Mouse (Mus musculus): ENCODE data around the gene Phldb2.

Phldb2 gene

GRCm38 (mm10) chr16:45795188-45795693 lies 158.2 kb downstream of the Phldb2 start:
- peak; percentile 87 for ATAC-seq (ENCODE audit: low TSS enrichment)

GRCm38 (mm10) chr16:45792781-45793180 lies 160.6 kb downstream of the Phldb2 start:
- ATAC-seq (ENCODE audit: low TSS enrichment): no peak

- ATAC-seq (ENCODE audit: low TSS enrichment): no peak
Observed at GRCm38 (mm10) chr16:45791286-45791685, 162.1 kb downstream of the Phldb2 start.

GRCm38 (mm10) chr16:45789311-45789710 lies 164.1 kb downstream of the Phldb2 start:
- ATAC-seq (ENCODE audit: low TSS enrichment): no peak

- no peak for ATAC-seq (ENCODE audit: low TSS enrichment)
Observed at GRCm38 (mm10) chr16:45787650-45788049, 165.7 kb downstream of the Phldb2 start.

- peak; percentile 94 for ATAC-seq (ENCODE audit: low TSS enrichment)
Observed at GRCm38 (mm10) chr16:45786639-45787038, 166.8 kb downstream of the Phldb2 start.

GRCm38 (mm10) chr16:45780001-45780400 lies 173.4 kb downstream of the Phldb2 start:
- ATAC-seq (ENCODE audit: low TSS enrichment): no peak

- ATAC-seq (ENCODE audit: low TSS enrichment): no peak
Observed at GRCm38 (mm10) chr16:45774813-45775212, 178.6 kb downstream of the Phldb2 start.

GRCm38 (mm10) chr16:45770914-45771313 lies 182.5 kb downstream of the Phldb2 start:
- no peak for ATAC-seq (ENCODE audit: low TSS enrichment)

- ATAC-seq (ENCODE audit: low TSS enrichment): peak; percentile 50; the same call in 1 of the 2 replicates
Observed at GRCm38 (mm10) chr16:45767853-45768640, 185.4 kb downstream of the Phldb2 start.

GRCm38 (mm10) chr16:45767434-45767833 lies 186.0 kb downstream of the Phldb2 start:
- no peak for ATAC-seq (ENCODE audit: low TSS enrichment)

- no peak for ATAC-seq (ENCODE audit: low TSS enrichment)
Observed at GRCm38 (mm10) chr16:45765801-45766494, 187.4 kb downstream of the Phldb2 start.

- ATAC-seq (ENCODE audit: low TSS enrichment): no peak
Observed at GRCm38 (mm10) chr16:45765102-45765501, 188.3 kb downstream of the Phldb2 start.

GRCm38 (mm10) chr16:45762859-45763505 lies 190.4 kb downstream of the Phldb2 start:
- no peak for ATAC-seq (ENCODE audit: low TSS enrichment)

- no peak for ATAC-seq (ENCODE audit: low TSS enrichment)
Observed at GRCm38 (mm10) chr16:45761425-45761824, 192.0 kb downstream of the Phldb2 start.

- ATAC-seq (ENCODE audit: low TSS enrichment): no peak
Observed at GRCm38 (mm10) chr16:45758726-45759269, 194.6 kb downstream of the Phldb2 start.

- no peak for ATAC-seq (ENCODE audit: low TSS enrichment)
Observed at GRCm38 (mm10) chr16:45757421-45758078, 195.8 kb downstream of the Phldb2 start.

- ATAC-seq (ENCODE audit: low TSS enrichment): peak; percentile 95
Observed at GRCm38 (mm10) chr16:45756855-45757254, 196.5 kb downstream of the Phldb2 start.

GRCm38 (mm10) chr16:45743591-45744144 lies 209.7 kb downstream of the Phldb2 start:
- no peak for ATAC-seq (ENCODE audit: low TSS enrichment)

GRCm38 (mm10) chr16:45742615-45743476 lies 210.6 kb downstream of the Phldb2 start, which contains the start of gene Abhd10:
TSS of gene Abhd10 (minus strand) at chr16:45742955.
- peak; percentile 97 for ATAC-seq (ENCODE audit: low TSS enrichment)
